Mouse (Mus musculus): ENCODE data around the gene Tvp23a.

DNA sequence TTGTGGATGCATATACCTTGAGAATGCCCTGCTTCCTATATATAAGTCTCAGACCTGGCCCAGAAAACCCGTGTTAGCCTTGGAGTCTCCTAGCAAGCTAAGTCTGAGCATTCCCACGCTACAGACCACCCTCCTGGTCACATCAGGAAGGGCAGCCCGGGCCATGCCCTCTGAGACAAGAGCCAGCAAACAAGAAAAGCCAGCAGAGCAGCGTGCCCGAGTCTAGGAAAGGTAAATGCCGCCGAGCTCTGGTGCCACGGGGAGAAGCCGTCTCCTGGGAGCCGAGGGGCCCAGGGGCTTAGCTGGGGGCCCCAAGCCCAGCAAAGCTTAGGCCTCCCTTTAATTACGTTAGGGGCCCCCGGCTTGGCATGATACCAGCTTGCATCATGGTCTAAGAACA lies 61.9 kb downstream of the Tvp23a start:
- TF ChIP-seq CTCF (IDR thresholded peaks at IDR 0.05; ENCODE audit: low read depth, low read length) (no peak), POLR2AphosphoS5 (IDR thresholded peaks at IDR 0.05; ENCODE audit: insufficient replicate concordance, low read depth, low read length) (no peak), TAL1 (conservative IDR thresholded peaks at IDR 0.05; ENCODE audit: low read depth, low read length) (no peak), GATA1 (IDR thresholded peaks at IDR 0.05; ENCODE audit: borderline replicate concordance, low read length) (no peak), GATA2 (IDR thresholded peaks at IDR 0.05; ENCODE audit: borderline replicate concordance, low read depth, low read length) (no peak)

Data from G1E (cell line).